ENCODE assay signal across 8 mouse cellular contexts in genomic region chr14:116926404-116927171, GRCm38 (mm10). TPM values are rescaled to one million over a fixed set of nuclear protein-coding genes. Genes with fewer than 3 reads are reported as not detected.
A peak's percentile ranks its signal among the peaks of the same experiment; 100 is the strongest.
DNase-seq lines count a peak whose midpoint lies in the region; ATAC-seq and TF ChIP-seq lines count a peak whose summit lies in the region.

No protein-coding gene starts in this region.

- TF ChIP-seq POLR2A in olfactory bulb, adult 2 months (IDR thresholded peaks at IDR 0.05; ENCODE audit: insufficient read depth, low read depth, low read length): 0 out of 2 replicates have a peak, but pooled peaks have one; percentile 3

- ATAC-seq in forebrain, postnatal 0 days: peak; percentile 83

- 0% methylated on average over 50 of the region's 52 CpGs for WGBS in forebrain, postnatal 0 days
- WGBS in olfactory bulb, adult 2 months: under 1% methylated on average over 52 of the region's 52 CpGs

- H3K4me2 ChIP-seq in forebrain, postnatal 0 days (ENCODE audit: low read depth): peak overlapping the region; percentile 89

- peak; percentile 64 for TF ChIP-seq CTCF in forebrain, postnatal 0 days (IDR thresholded peaks at IDR 0.05; ENCODE audit: low read depth)
- TF ChIP-seq CTCF in layer of hippocampus, adult 2 months (conservative IDR thresholded peaks at IDR 0.05): peak; percentile 59
- no peak for TF ChIP-seq CTCF in olfactory bulb, adult 2 months (IDR thresholded peaks at IDR 0.05; ENCODE audit: insufficient read depth, low read depth, low read length)

- H3K9ac ChIP-seq in ES-E14 (ENCODE audit: insufficient read depth, low read depth, low read length, poor library complexity, severe bottlenecking): peak overlapping the region; percentile 73
- H3K9ac ChIP-seq in forebrain, postnatal 0 days: peak overlapping the region; percentile 61

- H3K4me1 ChIP-seq in ES-E14 (ENCODE audit: control insufficient read depth in 2 of 2, insufficient read depth in 2 of 2, low read length in 2 of 2, poor library complexity in 1 of 2): no peaks in the 10 kb centered on the region
- peaks cover 10% of the 10 kb centered on the region for H3K4me1 ChIP-seq in forebrain, postnatal 0 days (ENCODE audit: insufficient read depth)
- peaks cover 5% of the 10 kb centered on the region; the same call in 1 of the 2 replicates for H3K4me1 ChIP-seq in olfactory bulb, adult 2 months (ENCODE audit: control insufficient read depth, insufficient read depth, low read length)

- in situ Hi-C loops in ES-E14 (cut with MboI; ENCODE audit: low sequenced_read_pairs in 2 of 2, unreplicated experiment in 2 of 2): no loop called here

- no peaks in the 10 kb centered on the region for H3K36me3 ChIP-seq in ES-E14 (ENCODE audit: control insufficient read depth, insufficient read depth, low read length, poor library complexity, severe bottlenecking)
- H3K36me3 ChIP-seq in forebrain, postnatal 0 days (ENCODE audit: insufficient read depth): no peaks in the 10 kb centered on the region

- H3K4me3 ChIP-seq in ES-E14 (ENCODE audit: insufficient read depth in 1 of 2, low read depth in 1 of 2, low read length in 2 of 2, poor library complexity in 1 of 2, severe bottlenecking in 1 of 2): peak overlapping the region; percentile 73 to 80
- H3K4me3 ChIP-seq in forebrain, postnatal 0 days (ENCODE audit: low read depth, low read length): peak overlapping the region; percentile 74
- peak overlapping the region; percentile 69 for H3K4me3 ChIP-seq in layer of hippocampus, adult 2 months
- peak overlapping the region; percentile 92 for H3K4me3 ChIP-seq in olfactory bulb, adult 2 months (ENCODE audit: insufficient read depth, low read depth, low read length)

- H3K9me3 ChIP-seq in ES-E14 (ENCODE audit: control insufficient read depth, insufficient read depth, low read depth, low read length): no peaks in the 10 kb centered on the region
- no peaks in the 10 kb centered on the region for H3K9me3 ChIP-seq in forebrain, postnatal 0 days (ENCODE audit: low read length)

- no peak for DNase-seq in ES-E14 (ENCODE audit: low read depth, low spot score)
- DNase-seq in cerebellum, adult 18-20 months: peak; percentile 40 to 56
- DNase-seq in forebrain, postnatal 0 days: peak; percentile 83
- DNase-seq in heart, postnatal 14 days: peak; percentile 64 to 67
- DNase-seq in layer of hippocampus, adult 2 months (ENCODE audit: low spot score in 2 of 2): peak; percentile 41 to 55
- peak; percentile 5 to 12 for DNase-seq in lung, adult 18-20 months
- DNase-seq in yolk sac, embryonic 10.5 days (ENCODE audit: low spot score): peak; percentile 80

- no peaks in the 10 kb centered on the region for H3K27me3 ChIP-seq in forebrain, postnatal 0 days (ENCODE audit: insufficient read depth, low read length)

- intact Hi-C loops in heart, postnatal 14 days (cut with DNase I): loop anchor here (10.0 kb wide), 1 partner anchor 168 kb away; no protein-coding TSS in a partner anchor

- no peak overlapping the region for H3K27ac ChIP-seq in ES-E14 (ENCODE audit: insufficient read depth, low read depth, low read length, poor library complexity, severe bottlenecking)
- H3K27ac ChIP-seq in forebrain, postnatal 0 days (ENCODE audit: low read depth, low read length): peak overlapping the region; percentile 82
- H3K27ac ChIP-seq in layer of hippocampus, adult 2 months: peak overlapping the region; percentile 84
- peak overlapping the region; percentile 35; the same call in 1 of the 2 replicates for H3K27ac ChIP-seq in olfactory bulb, adult 2 months (ENCODE audit: insufficient read depth, low read depth, low read length)

TF ChIP-seq in ES-E14, 5 proteins besides CTCF, POLR2A, EP300 and RAD21:
- TF ChIP-seq ZC3H11A (IDR thresholded peaks at IDR 0.05; ENCODE audit: borderline replicate concordance, low read depth, low read length) (no peak), CHD2 (IDR thresholded peaks at IDR 0.05; ENCODE audit: low read depth, low read length) (no peak), MAFK (IDR thresholded peaks at IDR 0.05; ENCODE audit: insufficient read depth, low read depth, low read length) (no peak), HCFC1 (IDR thresholded peaks at IDR 0.05; ENCODE audit: borderline replicate concordance, insufficient read depth, low read length) (no peak), ZNF384 (IDR thresholded peaks at IDR 0.05; ENCODE audit: low read depth, low read length) (no peak)

RNA-seq across cellular contexts. Expression of gene Gpc6, which starts 1.5 kb away (rescaled TPM):
- total RNA-seq in ES-E14 (2012; rRNA removed): 3.2 and 3.3 TPM in 2 replicates
- total RNA-seq in forebrain, postnatal 0 days (2014; rRNA removed): 12.5 and 20.8 TPM in 2 replicates
- 7.4 and 10.9 TPM in 2 replicates for polyA plus RNA-seq in forebrain, postnatal 0 days (2015; fragmentation: Nextera tagmentation; extraction: Ambion mirVana)
- total RNA-seq in heart, postnatal 14 days (2021): 10 to 100 TPM; 21.1 to 22.5 TPM
- 10 to 100 TPM; 10.5 to 10.6 TPM for total RNA-seq in layer of hippocampus, adult 2 months (2021)
- not detected in 2 replicates for polyA plus RNA-seq in olfactory bulb, adult 2 months (2012; ENCODE audit: insufficient read depth, insufficient read length, low replicate concordance, missing spikeins)
